Mouse (Mus musculus) stomach, postnatal 0 days (tissue): ENCODE data around the gene Arrb2. TPM values are rescaled to one million over a fixed set of nuclear protein-coding genes. Genes with fewer than 3 reads are reported as not detected.
"Not testable (repeated sequence)": the region's sequence is repeated elsewhere in the genome, so short reads cannot be mapped to it uniquely, and the experiment has no call there.

Source experiments
- ATAC-seq: fragments of 200-750 bp; cut with Nextera tagmentation; 2 replicates; pipeline ENCODE4 v1.8.0; 2017; ENCODE audit not compliant: low FRiP score, low TSS enrichment
- DNase-seq: peaks from one replicate; pipeline ENCODE4 v3.0.0-alpha.2; 2016; ENCODE audit warnings: low spot score
- H3K27ac ChIP-seq: fragments of 300-500 bp; sonication (generic); replicated peaks from 2 replicates; pipeline ENCODE4 v1.5.1; 2014; ENCODE audit warnings: mild to moderate bottlenecking, control low read depth
- H3K27me3 ChIP-seq: fragments of 300-500 bp; sonication (generic); 2 replicates; pipeline ENCODE4 v1.6.1; 2014; ENCODE audit warnings: low read length; ENCODE audit not compliant: control insufficient read depth, insufficient read depth
- H3K36me3 ChIP-seq: fragments of 300-500 bp; sonication (generic); 2 replicates; pipeline ENCODE4 v1.6.1; 2014; ENCODE audit warnings: low read length, mixed read lengths; ENCODE audit not compliant: control insufficient read depth, insufficient read depth
- H3K4me1 ChIP-seq: fragments of 300-500 bp; sonication (generic); replicated peaks from 2 replicates; pipeline ENCODE4 v1.6.1; 2014; ENCODE audit warnings: antibody characterized with exemption; ENCODE audit not compliant: control insufficient read depth, insufficient read depth
- H3K4me2 ChIP-seq: fragments of 300-500 bp; sonication (generic); replicated peaks from 2 replicates; pipeline ENCODE4 v1.6.1; 2014; ENCODE audit warnings: low read depth, mild to moderate bottlenecking, control low read depth, moderate library complexity
- H3K4me3 ChIP-seq: fragments of 300-500 bp; sonication (generic); 2 replicates; pipeline ENCODE4 v1.5.1; 2014; ENCODE audit warnings: low read depth, low read length, control low read depth
- H3K9ac ChIP-seq: fragments of 300-500 bp; sonication (generic); 2 replicates; pipeline ENCODE4 v1.6.1; 2014; ENCODE audit warnings: mild to moderate bottlenecking, low read length, control low read depth, mixed read lengths
- H3K9me3 ChIP-seq: fragments of 300-500 bp; sonication (generic); 2 replicates; pipeline ENCODE4 v1.6.1; 2016; ENCODE audit warnings: low read length; ENCODE audit not compliant: control insufficient read depth
- CTCF ChIP-seq: IDR thresholded peaks from 2 replicates; pipeline ENCODE4 v1.5.1; 2016; ENCODE audit warnings: antibody characterized with exemption, low read depth, mild to moderate bottlenecking, moderate library complexity
- EP300 ChIP-seq: optimal IDR thresholded peaks from 2 replicates; pipeline ENCODE3; 2016; ENCODE audit warnings: antibody characterized with exemption
- WGBS: fragments of 180-500 bp; shearing (Covaris S2); extraction: QIAGEN DNeasy Blood & Tissue Kit; methylation state at CpG from one replicate; pipeline ENCODE4 v1.1.7; 2014; 5-methylcytosine and 5-hydroxymethylcytosine counted together
- polyA plus RNA-seq: library from polyadenylated mRNA; unstranded; fragments of >200 nt; fragmentation: Nextera tagmentation; extraction: Ambion mirVana; gene quantifications from 2 replicates; pipeline ENCODE4 v1.2.1, GENCODE M21; 2015

Gene Arrb2
- polyA plus RNA-seq, 1 experiment from 2014 or later = 9.5 TPM

DNA sequence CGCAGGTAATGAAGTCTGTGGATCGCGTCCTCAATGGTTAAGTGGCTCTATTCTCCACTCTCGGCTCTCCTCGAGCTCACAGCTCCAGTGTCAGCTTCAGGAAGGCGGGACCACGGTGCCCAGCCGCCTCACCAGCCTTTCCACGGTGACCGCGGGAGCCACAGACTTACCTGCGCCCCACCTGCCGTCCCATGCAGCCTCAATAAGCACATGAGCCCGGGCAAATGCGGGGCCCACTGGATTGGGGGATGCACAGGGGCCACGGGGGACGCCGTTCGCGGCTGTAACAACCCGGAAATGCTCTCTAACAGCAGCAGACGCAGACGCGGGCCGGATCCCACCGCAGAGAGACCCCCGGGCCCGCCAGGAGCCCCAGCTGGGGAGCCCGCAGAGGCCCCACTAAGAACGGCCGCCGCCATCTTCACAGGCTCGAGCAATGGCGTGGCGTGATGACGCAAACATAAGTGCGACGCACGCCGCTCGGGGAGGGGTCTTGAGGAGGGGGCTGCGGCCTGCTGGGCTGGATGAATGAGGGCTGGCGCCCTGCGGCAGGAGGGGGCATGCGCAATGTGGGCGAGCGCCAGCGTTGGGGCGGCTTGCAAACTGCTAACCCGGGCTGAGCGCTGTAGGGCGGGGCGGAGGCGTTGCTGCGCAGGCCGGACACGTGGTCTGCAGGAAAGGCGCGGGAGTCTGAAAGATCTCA, 22.7 kb upstream of the Arrb2 start, which contains the start of gene Pelp1:
Gene Pelp1, minus strand, starts transcription at position 438 of the 703 bp plus-strand sequence.
- Histone ChIP-seq H3K4me2 (peak within 1 kb of the TSS; percentile 89), H3K27me3 (no peaks in the 10 kb centered on the region), H3K4me1 (peaks cover 4% of the 10 kb centered on the region; the same call in 1 of the 2 replicates), H3K9ac (peak within 1 kb of the TSS; percentile 96), H3K4me3 (peak within 1 kb of the TSS; percentile 90), H3K27ac (peak within 1 kb of the TSS; percentile 84), H3K9me3 (no peaks in the 10 kb centered on the region), H3K36me3 (peaks cover 4% of the 10 kb centered on the region; the same call in 1 of the 2 replicates)
- ATAC-seq (peak; percentile 93), DNase-seq (peak; percentile 89)
- under 1% methylated on average over 57 of the region's 59 CpGs for WGBS
- TF ChIP-seq CTCF (no peak), EP300 (peak; percentile 51)

- DNase-seq (no peak), ATAC-seq (no peak)
- no peaks in the 10 kb centered on the region for H3K9me3 ChIP-seq
- H3K9ac ChIP-seq = peak overlapping the region; percentile 96
- WGBS = 60% methylated on average over 6 of the region's 6 CpGs
- peaks cover 4% of the 10 kb centered on the region; the same call in 1 of the 2 replicates for H3K4me1 ChIP-seq
- peak overlapping the region; percentile 89 for H3K4me2 ChIP-seq
- H3K36me3 ChIP-seq = peaks cover 4% of the 10 kb centered on the region; the same call in 1 of the 2 replicates
- no peaks in the 10 kb centered on the region for H3K27me3 ChIP-seq
- peak overlapping the region; percentile 90 for H3K4me3 ChIP-seq
- TF ChIP-seq CTCF (no peak), EP300 (no peak)
- H3K27ac ChIP-seq = peak overlapping the region; percentile 84
These were observed 22.2 kb upstream of the Arrb2 start for GRCm38 (mm10) chr11:70410297-70410643.

GRCm38 (mm10) chr11:70412591-70412990, 19.8 kb upstream of the Arrb2 start:
- no peak overlapping the region for H3K27ac ChIP-seq
- no peak overlapping the region for H3K4me3 ChIP-seq
- H3K9me3 ChIP-seq = no peaks in the 10 kb centered on the region
- no peaks in the 10 kb centered on the region for H3K36me3 ChIP-seq
- TF ChIP-seq CTCF (no peak), EP300 (no peak)
- 72% methylated on average over 5 of the region's 5 CpGs for WGBS
- no peak overlapping the region for H3K4me2 ChIP-seq
- H3K27me3 ChIP-seq = no peaks in the 10 kb centered on the region
- H3K9ac ChIP-seq = no peak overlapping the region
- H3K4me1 ChIP-seq = peaks cover 4% of the 10 kb centered on the region; the same call in 1 of the 2 replicates
- ATAC-seq = no peak
- no peak for DNase-seq

DNA sequence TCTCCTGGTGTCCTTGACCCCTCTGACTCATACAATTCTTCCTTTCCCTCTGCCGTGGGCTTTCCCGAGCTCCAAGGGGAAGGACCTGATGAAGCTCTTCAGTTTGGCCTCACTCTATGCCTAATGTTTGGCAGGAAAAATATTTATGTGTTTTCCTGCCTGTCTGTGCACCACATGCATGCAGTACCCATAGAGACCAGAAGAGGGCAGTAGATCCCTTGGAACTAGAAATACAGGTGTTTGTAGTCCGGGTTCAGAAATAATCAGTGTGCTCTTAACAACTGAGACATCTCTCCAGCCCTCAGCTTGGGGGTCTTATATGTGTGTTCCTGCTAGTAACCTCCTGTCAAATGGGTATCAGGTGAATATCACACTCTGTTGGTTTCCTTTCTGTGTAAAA, 18.5 kb upstream of the Arrb2 start:
- H3K4me2 ChIP-seq = no peak overlapping the region
- no peaks in the 10 kb centered on the region for H3K36me3 ChIP-seq
- H3K9me3 ChIP-seq = no peaks in the 10 kb centered on the region
- WGBS = 4% methylated on average over 3 of the region's 3 CpGs
- no peaks in the 10 kb centered on the region for H3K27me3 ChIP-seq
- no peak for TF ChIP-seq EP300
- peak; percentile 97 for TF ChIP-seq CTCF
- H3K9ac ChIP-seq = no peak overlapping the region
- H3K27ac ChIP-seq = no peak overlapping the region
- no peak overlapping the region for H3K4me3 ChIP-seq
- H3K4me1 ChIP-seq = peaks cover 4% of the 10 kb centered on the region; the same call in 1 of the 2 replicates
- ATAC-seq (no peak), DNase-seq (peak; percentile 78)

- Histone ChIP-seq H3K4me1 (no peaks in the 10 kb centered on the region), H3K4me3 (no peak overlapping the region), H3K4me2 (no peak overlapping the region), H3K27ac (no peak overlapping the region), H3K9ac (no peak overlapping the region), H3K9me3 (no peaks in the 10 kb centered on the region), H3K27me3 (no peaks in the 10 kb centered on the region), H3K36me3 (no peaks in the 10 kb centered on the region)
- no peak for ATAC-seq
- TF ChIP-seq CTCF = no peak
- no peak for TF ChIP-seq EP300
- 69% methylated on average over 4 of the region's 4 CpGs for WGBS
- no peak for DNase-seq
These were observed 14.2 kb upstream of the Arrb2 start for GRCm38 (mm10) chr11:70418199-70418598.

- no peak for TF ChIP-seq EP300
- TF ChIP-seq CTCF = no peak
- no peak overlapping the region for H3K4me3 ChIP-seq
- no peak overlapping the region for H3K27ac ChIP-seq
- H3K9me3 ChIP-seq = no peaks in the 10 kb centered on the region
- ATAC-seq = no peak
- no peaks in the 10 kb centered on the region for H3K4me1 ChIP-seq
- WGBS = 30% methylated on average over 5 of the region's 5 CpGs
- H3K36me3 ChIP-seq = no peaks in the 10 kb centered on the region
- no peak for DNase-seq
- no peaks in the 10 kb centered on the region for H3K27me3 ChIP-seq
- no peak overlapping the region for H3K9ac ChIP-seq
- H3K4me2 ChIP-seq = no peak overlapping the region
These were observed 12.9 kb upstream of the Arrb2 start for GRCm38 (mm10) chr11:70419486-70419885.

DNA sequence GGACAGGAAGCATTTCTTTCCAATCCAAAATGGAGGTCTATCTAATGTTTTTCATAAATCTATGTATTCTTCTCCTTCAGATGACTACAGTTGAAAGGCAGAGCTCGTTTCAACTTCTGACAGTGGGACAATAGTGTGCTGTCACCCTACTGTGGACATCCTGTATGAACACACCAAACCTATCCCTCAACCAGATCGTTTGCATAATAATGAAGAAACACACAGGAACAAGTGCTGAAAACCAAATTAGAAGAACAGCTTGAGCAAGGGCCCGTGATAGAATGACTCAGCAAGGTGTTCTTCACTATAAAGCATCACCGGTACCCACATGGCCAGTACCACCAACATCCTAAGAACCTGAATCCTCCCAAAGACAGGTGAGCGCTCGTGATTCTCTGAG, 5.8 kb upstream of the Arrb2 start:
- H3K36me3 ChIP-seq, H3K9me3 ChIP-seq, H3K4me1 ChIP-seq, H3K4me2 ChIP-seq, H3K4me3 ChIP-seq, ATAC-seq, H3K27ac ChIP-seq, DNase-seq, H3K27me3 ChIP-seq, H3K9ac ChIP-seq: not testable (repeated sequence)
- 68% methylated on average over 6 of the region's 6 CpGs for WGBS
